Mouse (Mus musculus): Measurements from ENCODE around the gene Nsf.

The Nsf gene

GRCm38 (mm10) chr11:103840834-103841233, 113.0 kb downstream of the Nsf start:
- peak in 1 of 2 experiments; percentile 32 for DNase-seq (ENCODE audit: low spot score in 2 of 2)

GRCm38 (mm10) chr11:103838955-103839354, 114.9 kb downstream of the Nsf start:
- DNase-seq (ENCODE audit: low spot score in 2 of 2), result no peak

GRCm38 (mm10) chr11:103832331-103832730, 121.5 kb downstream of the Nsf start:
- DNase-seq (ENCODE audit: low spot score in 2 of 2), result no peak

- DNase-seq (ENCODE audit: low spot score in 2 of 2), result no peak
These were observed 122.1 kb downstream of the Nsf start for GRCm38 (mm10) chr11:103831766-103832165.

- DNase-seq (ENCODE audit: low spot score in 2 of 2), result no peak
These were observed 123.4 kb downstream of the Nsf start for GRCm38 (mm10) chr11:103830476-103830875.

- no peak for DNase-seq (ENCODE audit: low spot score in 2 of 2)
These were observed 123.9 kb downstream of the Nsf start for GRCm38 (mm10) chr11:103829956-103830355.

- DNase-seq (ENCODE audit: low spot score in 2 of 2), result no peak
These were observed 125.0 kb downstream of the Nsf start for GRCm38 (mm10) chr11:103828866-103829265.

- no peak for DNase-seq (ENCODE audit: low spot score in 2 of 2)
These were observed 126.7 kb downstream of the Nsf start for GRCm38 (mm10) chr11:103827201-103827600.

- no peak for DNase-seq (ENCODE audit: low spot score in 2 of 2)
These were observed 137.1 kb downstream of the Nsf start for GRCm38 (mm10) chr11:103816719-103817118.

GRCm38 (mm10) chr11:103815986-103816385, 137.9 kb downstream of the Nsf start:
- no peak for DNase-seq (ENCODE audit: low spot score in 2 of 2)

- DNase-seq (ENCODE audit: low spot score in 2 of 2), result no peak
These were observed 139.0 kb downstream of the Nsf start for GRCm38 (mm10) chr11:103814808-103815207.

- DNase-seq (ENCODE audit: low spot score in 2 of 2), result peak; percentile 62 to 65
These were observed 142.6 kb downstream of the Nsf start for GRCm38 (mm10) chr11:103811246-103811645.

GRCm38 (mm10) chr11:103810631-103811030, 143.2 kb downstream of the Nsf start:
- peak in 1 of 2 experiments; percentile 20 for DNase-seq (ENCODE audit: low spot score in 2 of 2)

- DNase-seq (ENCODE audit: low spot score in 2 of 2), result peak in 1 of 2 experiments; percentile 29
These were observed 144.0 kb downstream of the Nsf start for GRCm38 (mm10) chr11:103809611-103810598.

- DNase-seq (ENCODE audit: low spot score in 2 of 2), result no peak
These were observed 144.9 kb downstream of the Nsf start for GRCm38 (mm10) chr11:103808771-103809610.

- DNase-seq (ENCODE audit: low spot score in 2 of 2), result no peak
These were observed 145.9 kb downstream of the Nsf start for GRCm38 (mm10) chr11:103807966-103808365.

- DNase-seq (ENCODE audit: low spot score in 2 of 2), result no peak
These were observed 149.1 kb downstream of the Nsf start for GRCm38 (mm10) chr11:103804804-103805203.

GRCm38 (mm10) chr11:103804126-103804525, 149.7 kb downstream of the Nsf start:
- no peak for DNase-seq (ENCODE audit: low spot score in 2 of 2)

- DNase-seq (ENCODE audit: low spot score in 2 of 2), result no peak
These were observed 152.7 kb downstream of the Nsf start for GRCm38 (mm10) chr11:103801128-103801527.

GRCm38 (mm10) chr11:103789951-103790350, 163.9 kb downstream of the Nsf start:
- peak in 1 of 2 experiments; percentile 24 for DNase-seq (ENCODE audit: low spot score in 2 of 2)

- DNase-seq (ENCODE audit: low spot score in 2 of 2), result peak in 1 of 2 experiments; percentile 19
These were observed 173.7 kb downstream of the Nsf start for GRCm38 (mm10) chr11:103780152-103780551.

- DNase-seq (ENCODE audit: low spot score in 2 of 2), result no peak
These were observed 179.7 kb downstream of the Nsf start for GRCm38 (mm10) chr11:103774228-103774530.
